Mouse (Mus musculus) erythroblast, embryonic 14.5 days (primary cell): ENCODE results near the gene Zwilch. TPM values are rescaled to one million over a fixed set of nuclear protein-coding genes. Genes with fewer than 3 reads are reported as not detected.

Source experiments
- H3K27me3 ChIP-seq: 2 replicates; pipeline ENCODE4 v1.6.1; 2012; ENCODE audit warnings: inconsistent platforms; ENCODE audit not compliant: control insufficient read depth
- H3K36me3 ChIP-seq: 2 replicates; pipeline ENCODE4 v1.6.1; 2012; ENCODE audit warnings: mild to moderate bottlenecking, inconsistent platforms; ENCODE audit not compliant: control insufficient read depth
- H3K4me1 ChIP-seq: 2 replicates; pipeline ENCODE4 v1.6.1; 2012; ENCODE audit warnings: inconsistent platforms; ENCODE audit not compliant: control insufficient read depth
- H3K4me3 ChIP-seq: replicated peaks from 2 replicates; pipeline ENCODE3; 2012; ENCODE audit warnings: moderate library complexity, mild to moderate bottlenecking, inconsistent platforms
- H3K9me3 ChIP-seq: 2 replicates; pipeline ENCODE4 v1.6.1; 2012; ENCODE audit warnings: low read length, inconsistent platforms, mixed read lengths; ENCODE audit not compliant: control insufficient read depth
- GATA1 ChIP-seq: IDR thresholded peaks from 2 replicates; pipeline ENCODE4 v1.6.1; 2012; ENCODE audit warnings: low read length, inconsistent platforms, mixed read lengths
- TAL1 ChIP-seq: IDR thresholded peaks from 3 replicates; pipeline ENCODE4 v1.6.1; 2012; ENCODE audit warnings: low read length, inconsistent platforms, mixed read lengths
- polyA plus RNA-seq: library from polyadenylated mRNA; stranded (reverse); fragments of >175 nt; gene quantifications from 2 replicates; pipeline ENCODE4 v1.2.3, GENCODE M21; 2012

Gene Zwilch
- polyA plus RNA-seq, 1 experiment: 2.0 TPM

- no peak for TF ChIP-seq GATA1
- TF ChIP-seq TAL1: no peak
- Histone ChIP-seq H3K27me3 (no peaks in the 10 kb centered on the region; the same call in 1 of the 2 replicates), H3K4me1 (peaks cover 50% of the 10 kb centered on the region), H3K9me3 (no peaks in the 10 kb centered on the region), H3K4me3 (no peak overlapping the region), H3K36me3 (peaks cover 24% of the 10 kb centered on the region)
Measured at GRCm38 (mm10) chr9:64088346-64088745, 84.6 kb downstream of the Zwilch start.

- peaks cover 57% of the 10 kb centered on the region for H3K4me1 ChIP-seq
- no peaks in the 10 kb centered on the region; the same call in 1 of the 2 replicates for H3K27me3 ChIP-seq
- TF ChIP-seq GATA1: no peak
- no peaks in the 10 kb centered on the region for H3K9me3 ChIP-seq
- H3K36me3 ChIP-seq: peaks cover 24% of the 10 kb centered on the region
- no peak overlapping the region for H3K4me3 ChIP-seq
Measured at GRCm38 (mm10) chr9:64087461-64088235, 85.3 kb downstream of the Zwilch start.

Other genes starting within 250 kb of the Zwilch start
- 0.62 TPM in 2 replicates for gene Smad6, start 151.0 kb downstream of the Zwilch start, polyA plus RNA-seq
- not detected in 2 replicates for gene Lctl, start 56.0 kb downstream of the Zwilch start, polyA plus RNA-seq
- 41.3 and 44.5 TPM in 2 replicates for gene Rpl4, start 271 bp upstream of the Zwilch start, polyA plus RNA-seq
- gene Snapc5, start 6.2 kb upstream of the Zwilch start, polyA plus RNA-seq: 0.11 TPM in 2 replicates
- gene Uchl4, start 62.1 kb upstream of the Zwilch start, polyA plus RNA-seq: not detected in 2 replicates
- 0.58 and 0.72 TPM in 2 replicates for gene Map2k1, start 80.5 kb upstream of the Zwilch start, polyA plus RNA-seq
- 0.95 and 1.3 TPM in 2 replicates for gene Tipin, start 108.5 kb upstream of the Zwilch start, polyA plus RNA-seq
- 0.39 and 0.47 TPM in 2 replicates for gene Dis3l, start 168.2 kb upstream of the Zwilch start, polyA plus RNA-seq
- gene Megf11, start 212.5 kb upstream of the Zwilch start, polyA plus RNA-seq: not detected in 2 replicates